Mouse (Mus musculus) fat pad, adult 2 months (tissue): ENCODE measurements at regions not wholly inside any gene's neighbourhood (a gene's known extent, or its start where the extent isn't known, plus 50 kb on each side); places are given as distances from the start of the nearest gene placed in this dataset.

Source experiments
- DNase-seq: peaks from one replicate; pipeline ENCODE4 v3.0.0-alpha.2; 2011; ENCODE audit warnings: low read depth, low spot score; ENCODE audit errors: extremely low read depth

- peak; percentile 7 for DNase-seq
These were observed 208.6 kb downstream of the Brinp2 start for GRCm38 (mm10) chr1:158147525-158147924.

GRCm38 (mm10) chr1:158148035-158148434 lies 208.1 kb downstream of the Brinp2 start:
- no peak for DNase-seq

- DNase-seq: no peak
These were observed 195.0 kb downstream of the Brinp2 start for GRCm38 (mm10) chr1:158161111-158161510.

- DNase-seq: no peak
These were observed 194.6 kb downstream of the Brinp2 start for GRCm38 (mm10) chr1:158161533-158161932.

- DNase-seq: no peak
These were observed 192.7 kb downstream of the Brinp2 start for GRCm38 (mm10) chr1:158163411-158163810.

GRCm38 (mm10) chr1:158170006-158170405 lies 186.1 kb downstream of the Brinp2 start:
- no peak for DNase-seq

GRCm38 (mm10) chr1:158180095-158180494 lies 176.0 kb downstream of the Brinp2 start:
- no peak for DNase-seq

- DNase-seq: no peak
These were observed 174.8 kb downstream of the Brinp2 start for GRCm38 (mm10) chr1:158181296-158181695.

GRCm38 (mm10) chr1:158187651-158188050 lies 168.5 kb downstream of the Brinp2 start:
- no peak for DNase-seq

GRCm38 (mm10) chr1:158192841-158193551 lies 163.1 kb downstream of the Brinp2 start:
- peak; percentile 8 for DNase-seq

- no peak for DNase-seq
These were observed 162.1 kb downstream of the Brinp2 start for GRCm38 (mm10) chr1:158193968-158194565.
